Mouse (Mus musculus) liver, embryonic 14.5 days (tissue): Measurements from ENCODE around the gene Gfer.

Source experiments
- CTCF ChIP-seq: IDR thresholded peaks from 2 replicates; pipeline ENCODE4 v1.5.1; 2016; ENCODE audit warnings: antibody characterized with exemption, low read depth, control low read depth
- EP300 ChIP-seq: IDR thresholded peaks from 2 replicates; pipeline ENCODE4 v1.6.1; 2016; ENCODE audit warnings: antibody characterized with exemption, low read depth

GRCm38 (mm10) chr17:24717943-24718342 is 22.0 kb upstream of the Gfer start, which contains the start of the genes Rnf151 and Rps2:
- TF ChIP-seq CTCF (no peak), EP300 (no peak)
